Mouse (Mus musculus) heart, embryonic 15.5 days (tissue): ENCODE data around the gene Pcbp2. TPM values are rescaled to one million over a fixed set of nuclear protein-coding genes. Genes with fewer than 3 reads are reported as not detected.

Experiments used
- ATAC-seq: fragments of 200-750 bp; cut with Nextera tagmentation; replicated peaks from 2 replicates; pipeline ENCODE4 v1.8.0; 2017; ENCODE audit warnings: low read depth, moderate TSS enrichment; ENCODE audit not compliant: insufficient number of reproducible peaks, insufficient read depth, low FRiP score
- H3K27ac ChIP-seq: fragments of 300-500 bp; sonication (generic); 2 replicates; pipeline ENCODE4 v1.5.1; 2015; ENCODE audit warnings: mild to moderate bottlenecking, inconsistent platforms
- H3K27me3 ChIP-seq: fragments of 300-500 bp; sonication (generic); 2 replicates; pipeline ENCODE4 v1.6.1; 2015; ENCODE audit warnings: inconsistent platforms
- H3K36me3 ChIP-seq: fragments of 300-500 bp; sonication (generic); 2 replicates; pipeline ENCODE4 v1.6.1; 2015; ENCODE audit warnings: mild to moderate bottlenecking, inconsistent platforms
- H3K4me1 ChIP-seq: fragments of 300-500 bp; sonication (generic); replicated peaks from 2 replicates; pipeline ENCODE4 v1.6.1; 2015; ENCODE audit warnings: inconsistent platforms
- H3K4me2 ChIP-seq: fragments of 300-500 bp; sonication (generic); 2 replicates; pipeline ENCODE4 v1.6.1; 2015; ENCODE audit warnings: inconsistent platforms, mild to moderate bottlenecking, moderate library complexity
- H3K4me3 ChIP-seq: fragments of 300-500 bp; sonication (generic); 2 replicates; pipeline ENCODE4 v1.5.1; 2015; ENCODE audit warnings: mild to moderate bottlenecking, inconsistent platforms
- H3K9ac ChIP-seq: fragments of 300-500 bp; sonication (generic); 2 replicates; pipeline ENCODE4 v1.6.1; 2015; ENCODE audit warnings: mild to moderate bottlenecking, inconsistent platforms
- H3K9me3 ChIP-seq: fragments of 300-500 bp; sonication (generic); replicated peaks from 2 replicates; pipeline ENCODE4 v1.6.1; 2016; ENCODE audit warnings: inconsistent platforms
- WGBS: fragments of 180-500 bp; shearing (Covaris S2); methylation state at CpG from one replicate; pipeline ENCODE4 v1.1.7; 2015; ENCODE audit warnings: mixed read lengths; 5-methylcytosine and 5-hydroxymethylcytosine counted together
- polyA plus RNA-seq: library from polyadenylated mRNA; unstranded; fragments of >200 nt; fragmentation: Nextera tagmentation; extraction: Ambion mirVana; gene quantifications from 2 replicates; pipeline ENCODE4 v1.2.1, GENCODE M21; 2015

Gene Pcbp2
- polyA plus RNA-seq, 1 experiment from 2014 or later: 130 TPM

GRCm38 (mm10) chr15:102499851-102500250 lies 29.5 kb downstream of the Pcbp2 start:
- no peaks in the 10 kb centered on the region for H3K4me1 ChIP-seq
- H3K27me3 ChIP-seq: no peaks in the 10 kb centered on the region
- no peak overlapping the region for H3K4me2 ChIP-seq
- ATAC-seq: no peak
- H3K36me3 ChIP-seq: peaks cover 96% of the 10 kb centered on the region
- 87% methylated on average over 6 of the region's 6 CpGs for WGBS
- no peaks in the 10 kb centered on the region for H3K9me3 ChIP-seq
- no peak overlapping the region for H3K27ac ChIP-seq
- no peak overlapping the region for H3K9ac ChIP-seq
- H3K4me3 ChIP-seq: no peak overlapping the region

- Histone ChIP-seq H3K27ac (no peak overlapping the region), H3K9me3 (no peaks in the 10 kb centered on the region), H3K4me3 (no peak overlapping the region), H3K4me1 (peaks cover 5% of the 10 kb centered on the region; the same call in 1 of the 2 replicates), H3K9ac (no peak overlapping the region), H3K36me3 (peaks cover 94% of the 10 kb centered on the region), H3K27me3 (no peaks in the 10 kb centered on the region), H3K4me2 (no peak overlapping the region)
- no peak for ATAC-seq
- 80% methylated on average over 5 of the region's 5 CpGs for whole genome bisulfite sequencing
Observed at GRCm38 (mm10) chr15:102500479-102500878, 30.1 kb downstream of the Pcbp2 start.

- no peak; the same call in 1 of the 2 replicates for ATAC-seq
- H3K9ac ChIP-seq: no peak overlapping the region
- H3K4me2 ChIP-seq: no peak overlapping the region
- no peak overlapping the region for H3K27ac ChIP-seq
- peaks cover 9% of the 10 kb centered on the region; the same call in 1 of the 2 replicates for H3K4me1 ChIP-seq
- H3K36me3 ChIP-seq: peaks cover 88% of the 10 kb centered on the region
- WGBS: 79% methylated on average over 19 of the region's 19 CpGs
- H3K27me3 ChIP-seq: no peaks in the 10 kb centered on the region
- no peaks in the 10 kb centered on the region for H3K9me3 ChIP-seq
- H3K4me3 ChIP-seq: no peak overlapping the region
Observed at GRCm38 (mm10) chr15:102501084-102501814, 30.9 kb downstream of the Pcbp2 start.

- Histone ChIP-seq H3K27me3 (no peaks in the 10 kb centered on the region), H3K4me1 (peaks cover 9% of the 10 kb centered on the region; the same call in 1 of the 2 replicates), H3K9me3 (no peaks in the 10 kb centered on the region), H3K9ac (no peak overlapping the region), H3K36me3 (peaks cover 77% of the 10 kb centered on the region), H3K27ac (no peak overlapping the region), H3K4me3 (no peak overlapping the region), H3K4me2 (no peak overlapping the region)
- WGBS: 72% methylated on average over 9 of the region's 9 CpGs
- ATAC-seq: no peak
Observed at GRCm38 (mm10) chr15:102502254-102502840, 32.0 kb downstream of the Pcbp2 start.

GRCm38 (mm10) chr15:102503447-102503846 lies 33.1 kb downstream of the Pcbp2 start, which contains the start of gene Gm10337:
TSS of gene Gm10337 (plus strand) at chr15:102503722.
- ATAC-seq: no peak

GRCm38 (mm10) chr15:102503924-102504782 lies 33.8 kb downstream of the Pcbp2 start:
- H3K9me3 ChIP-seq: no peaks in the 10 kb centered on the region
- H3K27me3 ChIP-seq: no peaks in the 10 kb centered on the region
- no peak overlapping the region for H3K4me3 ChIP-seq
- no peak overlapping the region for H3K4me2 ChIP-seq
- H3K4me1 ChIP-seq: peaks cover 11% of the 10 kb centered on the region; the same call in 1 of the 2 replicates
- no peak for ATAC-seq
- no peak overlapping the region for H3K27ac ChIP-seq
- peaks cover 61% of the 10 kb centered on the region for H3K36me3 ChIP-seq
- WGBS: 83% methylated on average over 9 of the region's 9 CpGs
- H3K9ac ChIP-seq: no peak overlapping the region

More at GRCm38 (mm10) chr15:102503447-102503846, 33.1 kb downstream of the Pcbp2 start, which contains the start of gene Gm10337:
- no peaks in the 10 kb centered on the region for H3K9me3 ChIP-seq
- H3K4me3 ChIP-seq: no peak within 1 kb of the TSS
- H3K27me3 ChIP-seq: no peaks in the 10 kb centered on the region
- peaks cover 66% of the 10 kb centered on the region for H3K36me3 ChIP-seq
- peaks cover 9% of the 10 kb centered on the region; the same call in 1 of the 2 replicates for H3K4me1 ChIP-seq
- H3K27ac ChIP-seq: no peak within 1 kb of the TSS
- 94% methylated on average over 1 of the region's 1 CpGs for WGBS
- H3K4me2 ChIP-seq: no peak within 1 kb of the TSS
- H3K9ac ChIP-seq: no peak within 1 kb of the TSS

GRCm38 (mm10) chr15:102505073-102505769 lies 34.9 kb downstream of the Pcbp2 start:
- Histone ChIP-seq H3K4me2 (no peak overlapping the region), H3K36me3 (peaks cover 50% of the 10 kb centered on the region), H3K4me1 (peaks cover 21% of the 10 kb centered on the region), H3K27ac (no peak overlapping the region), H3K27me3 (no peaks in the 10 kb centered on the region), H3K4me3 (no peak overlapping the region), H3K9me3 (no peaks in the 10 kb centered on the region), H3K9ac (no peak overlapping the region)
- 66% methylated on average over 12 of the region's 12 CpGs for WGBS
- ATAC-seq: no peak

- 61% methylated on average over 9 of the region's 9 CpGs for WGBS
- Histone ChIP-seq H3K9ac (no peak overlapping the region), H3K4me1 (peaks cover 26% of the 10 kb centered on the region), H3K27ac (no peak overlapping the region), H3K36me3 (peaks cover 43% of the 10 kb centered on the region), H3K4me2 (no peak overlapping the region), H3K27me3 (no peaks in the 10 kb centered on the region), H3K9me3 (no peaks in the 10 kb centered on the region), H3K4me3 (no peak overlapping the region)
- no peak for ATAC-seq
Observed at GRCm38 (mm10) chr15:102505770-102506463, 35.6 kb downstream of the Pcbp2 start.

- H3K4me2 ChIP-seq: no peak overlapping the region
- 50% methylated on average over 2 of the region's 2 CpGs for WGBS
- H3K4me1 ChIP-seq: peaks cover 31% of the 10 kb centered on the region
- H3K27me3 ChIP-seq: no peaks in the 10 kb centered on the region
- no peak overlapping the region for H3K27ac ChIP-seq
- ATAC-seq: no peak
- H3K4me3 ChIP-seq: no peak overlapping the region
- peaks cover 38% of the 10 kb centered on the region for H3K36me3 ChIP-seq
- no peak overlapping the region for H3K9ac ChIP-seq
- H3K9me3 ChIP-seq: no peaks in the 10 kb centered on the region
Observed at GRCm38 (mm10) chr15:102506464-102506830, 36.1 kb downstream of the Pcbp2 start.

- Histone ChIP-seq H3K27ac (no peak overlapping the region), H3K9me3 (no peaks in the 10 kb centered on the region), H3K4me1 (peaks cover 35% of the 10 kb centered on the region), H3K36me3 (peaks cover 34% of the 10 kb centered on the region), H3K27me3 (no peaks in the 10 kb centered on the region), H3K4me3 (no peak overlapping the region), H3K4me2 (no peak overlapping the region), H3K9ac (no peak overlapping the region)
- 88% methylated on average over 1 of the region's 1 CpGs for WGBS
- ATAC-seq: no peak
Observed at GRCm38 (mm10) chr15:102506864-102507263, 36.5 kb downstream of the Pcbp2 start.
